Mouse (Mus musculus): ENCODE results near the gene Tepsin. TPM values are rescaled to one million over a fixed set of nuclear protein-coding genes. Genes with fewer than 3 reads are reported as not detected.

Tepsin gene
- polyA plus RNA-seq, 1 experiment from 2014 or later = 21.1 TPM

DNA sequence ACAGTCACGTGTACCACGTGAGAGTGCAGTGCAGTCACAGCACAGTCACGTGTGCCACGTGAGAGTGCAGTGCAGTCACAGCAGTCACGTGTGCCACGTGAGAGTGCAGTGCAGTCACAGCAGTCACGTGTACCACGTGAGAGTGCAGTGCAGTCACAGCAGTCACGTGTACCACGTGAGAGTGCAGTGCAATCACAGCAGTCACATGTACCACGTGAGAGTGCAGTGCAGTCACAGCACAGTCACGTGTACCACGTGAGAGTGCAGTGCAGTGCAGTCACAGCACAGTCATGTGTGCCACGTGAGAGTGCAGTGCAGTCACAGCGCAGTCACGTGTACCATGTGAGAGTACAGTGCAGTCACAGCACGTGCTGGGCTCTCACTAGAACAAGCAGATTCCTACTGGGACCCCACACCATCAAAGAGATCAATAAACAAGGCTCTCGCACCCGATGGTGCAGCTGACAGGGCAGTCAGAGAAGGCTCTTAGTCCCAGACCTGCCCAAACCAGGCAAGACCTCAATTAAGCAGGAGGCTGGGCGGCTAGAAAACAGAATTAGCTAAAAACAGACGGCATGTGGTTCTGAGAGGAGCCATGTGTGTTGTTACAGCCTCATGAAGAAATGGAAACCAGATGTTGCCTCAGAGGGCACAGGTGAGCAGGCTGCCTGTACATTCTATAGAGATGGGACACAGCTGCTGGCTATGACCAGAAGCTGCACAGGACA is 16.1 kb upstream of the Tepsin start:
- Histone ChIP-seq H3K9ac (ENCODE audit: low read depth, low read length) (no peak overlapping the region), H3K27me3 (replicated peaks; ENCODE audit: control insufficient read depth, insufficient read depth, low read length) (no peaks in the 10 kb centered on the region), H3K4me3 (ENCODE audit: low read length) (no peak overlapping the region), H3K9me3 (ENCODE audit: control insufficient read depth, low read length) (no peaks in the 10 kb centered on the region), H3K4me1 (ENCODE audit: control insufficient read depth, insufficient read depth, low read length) (peaks cover 5% of the 10 kb centered on the region; the same call in 1 of the 2 replicates), H3K27ac (ENCODE audit: low read length) (no peak overlapping the region), H3K36me3 (ENCODE audit: control insufficient read depth, insufficient read depth, low read length) (peaks cover 22% of the 10 kb centered on the region), H3K4me2 (ENCODE audit: low read depth, low read length) (no peak overlapping the region)
- no peak for ATAC-seq
- whole genome bisulfite sequencing = 92% methylated on average over 21 of the region's 21 CpGs

DNA sequence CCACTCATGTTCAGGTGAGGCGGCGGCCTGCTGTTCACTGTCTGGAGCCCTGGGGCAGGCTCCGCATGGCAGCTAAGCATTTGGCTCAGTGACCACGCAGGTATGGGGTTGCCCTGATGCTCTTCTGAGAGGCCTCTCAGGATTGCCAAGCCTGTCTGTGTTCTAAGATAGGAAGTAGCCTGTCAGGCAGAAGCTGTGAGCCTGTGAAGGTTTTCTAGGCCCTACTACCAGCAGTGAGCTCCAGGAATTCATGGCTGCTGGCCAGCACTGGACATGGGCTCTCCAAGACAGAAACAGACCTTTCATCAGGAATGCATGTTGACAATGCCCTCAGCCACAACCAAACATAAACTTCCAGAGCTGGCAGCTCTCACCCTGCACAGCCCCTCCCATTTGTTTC is 13.6 kb upstream of the Tepsin start:
- no peaks in the 10 kb centered on the region for H3K9me3 ChIP-seq (ENCODE audit: control insufficient read depth, low read length)
- ATAC-seq = no peak
- H3K36me3 ChIP-seq (ENCODE audit: control insufficient read depth, insufficient read depth, low read length) = peaks cover 10% of the 10 kb centered on the region; the same call in 1 of the 2 replicates
- H3K4me1 ChIP-seq (ENCODE audit: control insufficient read depth, insufficient read depth, low read length) = peaks cover 3% of the 10 kb centered on the region; the same call in 1 of the 2 replicates
- no peak overlapping the region for H3K9ac ChIP-seq (ENCODE audit: low read depth, low read length)
- WGBS = 89% methylated on average over 4 of the region's 4 CpGs
- H3K27ac ChIP-seq (ENCODE audit: low read length) = no peak overlapping the region
- H3K27me3 ChIP-seq (replicated peaks; ENCODE audit: control insufficient read depth, insufficient read depth, low read length) = no peaks in the 10 kb centered on the region
- H3K4me2 ChIP-seq (ENCODE audit: low read depth, low read length) = no peak overlapping the region
- H3K4me3 ChIP-seq (ENCODE audit: low read length) = no peak overlapping the region

DNA sequence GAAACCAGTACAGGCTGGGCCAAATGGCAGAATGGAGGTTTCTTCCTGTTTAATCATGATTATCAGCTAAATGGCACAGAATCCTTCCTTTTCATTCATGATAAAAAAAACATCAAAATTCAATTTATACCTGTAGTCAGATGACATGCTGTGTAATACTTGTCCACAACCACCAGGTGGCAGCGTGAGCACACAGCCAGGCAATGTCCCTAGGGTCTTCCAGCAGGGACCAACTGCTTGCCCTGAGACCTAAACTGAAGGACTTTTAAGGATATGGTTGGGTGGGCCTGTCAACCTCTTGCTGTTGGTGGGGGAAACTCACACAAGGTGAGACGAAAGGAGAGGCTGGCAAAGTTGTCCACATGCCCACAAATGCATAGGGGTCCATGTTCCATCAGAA is 12.5 kb upstream of the Tepsin start:
- Histone ChIP-seq H3K4me2 (ENCODE audit: low read depth, low read length) (no peak overlapping the region), H3K27ac (ENCODE audit: low read length) (no peak overlapping the region), H3K4me1 (ENCODE audit: control insufficient read depth, insufficient read depth, low read length) (peaks cover 3% of the 10 kb centered on the region; the same call in 1 of the 2 replicates), H3K27me3 (replicated peaks; ENCODE audit: control insufficient read depth, insufficient read depth, low read length) (no peaks in the 10 kb centered on the region), H3K9me3 (ENCODE audit: control insufficient read depth, low read length) (no peaks in the 10 kb centered on the region), H3K36me3 (ENCODE audit: control insufficient read depth, insufficient read depth, low read length) (peaks cover 10% of the 10 kb centered on the region; the same call in 1 of the 2 replicates), H3K4me3 (ENCODE audit: low read length) (no peak overlapping the region), H3K9ac (ENCODE audit: low read depth, low read length) (no peak overlapping the region)
- 9% methylated on average over 2 of the region's 2 CpGs for WGBS
- no peak for ATAC-seq

DNA sequence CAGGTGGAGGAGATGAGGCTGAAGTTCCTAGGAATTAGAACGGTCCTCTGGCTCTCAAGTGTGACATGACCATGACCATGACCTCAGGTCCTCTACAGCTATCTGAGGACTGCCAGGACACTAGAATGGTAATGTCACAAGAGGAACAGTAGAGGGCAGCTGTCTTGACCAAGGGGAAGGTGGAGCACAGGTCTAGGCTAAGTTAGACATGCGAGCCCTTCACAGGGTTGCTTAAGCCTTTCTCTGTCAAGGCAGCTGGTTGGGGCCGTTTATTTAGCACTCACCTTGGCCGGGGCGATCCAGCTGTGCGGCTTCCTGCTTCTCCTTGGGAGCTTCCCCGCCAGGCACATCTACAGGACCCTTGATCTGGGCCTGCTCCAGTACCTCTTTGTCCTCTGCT is 12.0 kb upstream of the Tepsin start:
- no peak overlapping the region for H3K4me3 ChIP-seq (ENCODE audit: low read length)
- no peaks in the 10 kb centered on the region for H3K9me3 ChIP-seq (ENCODE audit: control insufficient read depth, low read length)
- ATAC-seq = no peak
- H3K36me3 ChIP-seq (ENCODE audit: control insufficient read depth, insufficient read depth, low read length) = peaks cover 10% of the 10 kb centered on the region; the same call in 1 of the 2 replicates
- no peak overlapping the region for H3K27ac ChIP-seq (ENCODE audit: low read length)
- H3K4me1 ChIP-seq (ENCODE audit: control insufficient read depth, insufficient read depth, low read length) = peaks cover 3% of the 10 kb centered on the region; the same call in 1 of the 2 replicates
- no peak overlapping the region for H3K9ac ChIP-seq (ENCODE audit: low read depth, low read length)
- no peak overlapping the region for H3K4me2 ChIP-seq (ENCODE audit: low read depth, low read length)
- H3K27me3 ChIP-seq (replicated peaks; ENCODE audit: control insufficient read depth, insufficient read depth, low read length) = no peaks in the 10 kb centered on the region
- WGBS = 63% methylated on average over 7 of the region's 7 CpGs

DNA sequence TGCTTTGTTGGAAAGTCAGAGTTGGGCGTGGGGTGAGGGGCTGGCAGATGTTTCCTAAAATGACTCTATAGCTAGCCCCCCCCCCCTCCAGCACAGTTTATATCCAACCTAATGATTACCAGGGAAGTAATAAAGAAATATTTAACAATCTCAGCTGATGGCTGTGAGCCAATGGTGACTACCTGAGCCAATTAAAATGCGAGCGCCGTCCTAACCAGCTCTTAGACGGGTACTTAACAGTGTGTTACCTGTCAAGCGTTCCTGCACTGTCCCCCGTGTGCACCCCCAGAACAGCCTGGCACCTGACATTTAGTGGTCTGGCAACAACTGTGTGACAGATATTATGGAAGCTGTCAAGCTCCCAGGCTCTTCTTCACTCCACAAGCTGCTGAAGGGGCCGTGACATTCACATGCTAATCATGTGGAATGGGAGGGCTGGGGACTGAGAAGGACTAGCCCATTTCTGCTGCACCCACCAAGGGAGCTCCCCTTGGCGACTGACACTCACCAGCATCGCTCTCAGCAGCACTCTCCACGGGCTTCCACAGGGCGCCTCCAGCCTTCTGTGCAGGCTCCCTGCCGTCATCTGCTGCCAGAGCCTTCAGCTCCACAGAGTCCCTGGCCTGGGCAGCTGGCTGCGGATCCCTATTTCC is 11.2 kb upstream of the Tepsin start:
- no peak overlapping the region for H3K4me3 ChIP-seq (ENCODE audit: low read length)
- peaks cover 12% of the 10 kb centered on the region; the same call in 1 of the 2 replicates for H3K36me3 ChIP-seq (ENCODE audit: control insufficient read depth, insufficient read depth, low read length)
- ATAC-seq = peak; percentile 9; the same call in 1 of the 2 replicates

DNA sequence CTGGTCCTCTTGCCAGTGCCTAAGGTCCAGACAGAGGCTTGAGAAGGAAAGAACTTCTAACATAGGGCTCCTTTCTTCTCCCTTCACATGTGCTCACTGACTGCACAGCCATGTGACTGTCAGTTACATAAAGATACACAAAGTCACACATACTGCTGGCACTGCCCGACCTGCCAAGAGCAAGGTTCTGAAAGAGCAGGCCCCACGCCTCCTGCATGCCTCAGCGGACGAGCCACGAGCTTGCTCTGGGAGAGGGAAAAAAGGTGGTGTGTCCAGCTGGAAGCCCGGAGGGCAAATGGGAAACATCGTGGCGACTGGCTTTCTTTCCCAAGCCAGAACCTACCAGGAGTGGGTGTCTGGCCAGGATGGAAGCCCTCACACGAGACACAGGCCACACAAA is 9.3 kb upstream of the Tepsin start:
- Histone ChIP-seq H3K4me1 (ENCODE audit: control insufficient read depth, insufficient read depth, low read length) (peaks cover 3% of the 10 kb centered on the region; the same call in 1 of the 2 replicates), H3K9ac (ENCODE audit: low read depth, low read length) (no peak overlapping the region), H3K4me3 (ENCODE audit: low read length) (no peak overlapping the region), H3K27ac (ENCODE audit: low read length) (no peak overlapping the region), H3K27me3 (replicated peaks; ENCODE audit: control insufficient read depth, insufficient read depth, low read length) (no peaks in the 10 kb centered on the region), H3K9me3 (ENCODE audit: control insufficient read depth, low read length) (no peaks in the 10 kb centered on the region), H3K4me2 (ENCODE audit: low read depth, low read length) (no peak overlapping the region), H3K36me3 (ENCODE audit: control insufficient read depth, insufficient read depth, low read length) (peaks cover 10% of the 10 kb centered on the region; the same call in 1 of the 2 replicates)
- WGBS = 90% methylated on average over 9 of the region's 9 CpGs
- ATAC-seq = no peak

More for the DNA sequence above, 11.2 kb upstream of the Tepsin start:
- no peak overlapping the region for H3K27ac ChIP-seq (ENCODE audit: low read length)
- no peaks in the 10 kb centered on the region for H3K27me3 ChIP-seq (replicated peaks; ENCODE audit: control insufficient read depth, insufficient read depth, low read length)
- 68% methylated on average over 14 of the region's 14 CpGs for WGBS
- H3K9ac ChIP-seq (ENCODE audit: low read depth, low read length) = no peak overlapping the region
- no peaks in the 10 kb centered on the region for H3K9me3 ChIP-seq (ENCODE audit: control insufficient read depth, low read length)
- peaks cover 3% of the 10 kb centered on the region; the same call in 1 of the 2 replicates for H3K4me1 ChIP-seq (ENCODE audit: control insufficient read depth, insufficient read depth, low read length)
- H3K4me2 ChIP-seq (ENCODE audit: low read depth, low read length) = no peak overlapping the region

DNA sequence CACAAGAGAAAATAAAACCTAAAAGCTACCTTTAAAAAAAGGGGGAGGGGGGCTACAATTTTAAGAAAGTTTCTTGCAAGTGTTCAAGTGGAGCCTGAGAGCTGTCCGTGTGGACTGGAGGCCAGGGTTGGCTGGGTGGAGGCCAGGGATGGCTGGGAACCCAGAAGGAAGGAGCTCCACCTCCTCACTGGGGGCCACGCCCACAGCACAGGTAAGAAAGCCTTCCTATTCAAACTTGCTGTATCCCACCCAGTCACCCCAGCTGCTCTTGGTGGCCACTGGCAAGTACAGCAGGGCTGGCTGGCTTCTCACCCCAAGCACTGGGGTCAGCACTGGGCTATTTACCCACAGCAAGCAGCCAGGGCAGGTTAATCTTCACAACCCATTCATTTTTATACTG is 8.5 kb upstream of the Tepsin start:
- no peak for ATAC-seq
- no peak overlapping the region for H3K9ac ChIP-seq (ENCODE audit: low read depth, low read length)
- no peaks in the 10 kb centered on the region for H3K27me3 ChIP-seq (replicated peaks; ENCODE audit: control insufficient read depth, insufficient read depth, low read length)
- H3K9me3 ChIP-seq (ENCODE audit: control insufficient read depth, low read length) = no peaks in the 10 kb centered on the region
- H3K27ac ChIP-seq (ENCODE audit: low read length) = no peak overlapping the region
- H3K36me3 ChIP-seq (ENCODE audit: control insufficient read depth, insufficient read depth, low read length) = peaks cover 6% of the 10 kb centered on the region; the same call in 1 of the 2 replicates
- 62% methylated on average over 2 of the region's 2 CpGs for WGBS
- no peak overlapping the region for H3K4me2 ChIP-seq (ENCODE audit: low read depth, low read length)
- H3K4me3 ChIP-seq (ENCODE audit: low read length) = no peak overlapping the region
- peaks cover 3% of the 10 kb centered on the region; the same call in 1 of the 2 replicates for H3K4me1 ChIP-seq (ENCODE audit: control insufficient read depth, insufficient read depth, low read length)

DNA sequence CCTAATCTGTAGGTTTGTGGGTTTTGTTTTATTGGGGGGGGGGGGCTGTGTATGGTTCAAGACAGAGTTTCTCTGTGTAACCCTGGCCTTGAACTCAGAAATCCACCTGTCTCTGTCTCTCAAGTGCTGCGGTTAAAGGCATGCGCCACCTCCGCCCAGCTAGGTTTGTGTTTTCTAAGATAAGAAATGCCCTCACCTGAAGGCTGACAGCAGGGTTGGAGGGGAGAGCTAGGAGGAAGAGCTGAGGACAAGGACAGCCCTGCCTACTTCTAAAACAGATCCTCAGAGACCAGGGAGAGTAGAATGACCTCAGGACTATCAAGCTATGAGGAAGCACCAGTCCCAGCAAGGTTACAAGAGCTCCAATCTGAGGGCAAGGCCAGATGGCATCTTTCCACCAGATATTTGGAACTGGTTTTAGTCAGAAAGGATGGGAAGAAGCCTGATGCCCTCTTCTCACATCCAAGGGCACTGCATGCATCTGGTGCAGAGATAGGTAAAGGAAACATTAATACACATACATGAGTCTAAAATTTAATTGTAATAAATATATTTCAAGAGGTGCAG is 5.0 kb upstream of the Tepsin start:
- H3K36me3 ChIP-seq (ENCODE audit: control insufficient read depth, insufficient read depth, low read length) = peaks cover 4% of the 10 kb centered on the region; the same call in 1 of the 2 replicates
- H3K4me2 ChIP-seq (ENCODE audit: low read depth, low read length) = no peak overlapping the region
- H3K4me3 ChIP-seq (ENCODE audit: low read length) = no peak overlapping the region
- no peak overlapping the region for H3K27ac ChIP-seq (ENCODE audit: low read length)
- no peaks in the 10 kb centered on the region for H3K9me3 ChIP-seq (ENCODE audit: control insufficient read depth, low read length)
- WGBS = 50% methylated on average over 3 of the region's 3 CpGs
- H3K27me3 ChIP-seq (replicated peaks; ENCODE audit: control insufficient read depth, insufficient read depth, low read length) = no peaks in the 10 kb centered on the region
- no peak for ATAC-seq
- H3K4me1 ChIP-seq (ENCODE audit: control insufficient read depth, insufficient read depth, low read length) = peaks cover 13% of the 10 kb centered on the region
- no peak overlapping the region for H3K9ac ChIP-seq (ENCODE audit: low read depth, low read length)

DNA sequence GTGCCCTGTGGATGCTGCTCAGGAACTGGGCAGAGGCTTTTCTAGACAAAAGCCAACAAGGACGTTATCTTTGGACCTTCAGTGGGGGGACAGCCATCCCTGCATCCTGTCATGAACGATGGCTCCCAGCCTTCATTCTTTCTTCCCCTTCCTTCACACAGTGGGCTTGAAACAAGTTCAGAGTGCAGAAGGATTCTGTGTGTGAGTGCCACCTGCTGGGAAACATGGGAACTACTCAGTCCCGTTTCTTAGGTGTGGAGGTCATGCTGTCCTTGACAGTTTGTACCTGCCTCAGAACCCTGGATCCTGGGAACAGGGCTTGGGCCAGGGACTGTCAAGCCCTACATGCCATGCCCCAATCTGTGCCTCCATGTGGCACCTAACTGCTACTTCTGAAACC is 2.5 kb upstream of the Tepsin start:
- ATAC-seq = no peak
- no peaks in the 10 kb centered on the region for H3K9me3 ChIP-seq (ENCODE audit: control insufficient read depth, low read length)
- no peak overlapping the region for H3K9ac ChIP-seq (ENCODE audit: low read depth, low read length)
- no peak overlapping the region for H3K4me3 ChIP-seq (ENCODE audit: low read length)
- no peak overlapping the region for H3K27ac ChIP-seq (ENCODE audit: low read length)
- 5% methylated on average over 3 of the region's 3 CpGs for WGBS
- no peaks in the 10 kb centered on the region for H3K27me3 ChIP-seq (replicated peaks; ENCODE audit: control insufficient read depth, insufficient read depth, low read length)
- 0 out of 2 replicates have a peak, but pooled peaks cover 4% of the 10 kb centered on the region for H3K36me3 ChIP-seq (ENCODE audit: control insufficient read depth, insufficient read depth, low read length)
- H3K4me2 ChIP-seq (ENCODE audit: low read depth, low read length) = no peak overlapping the region
- peaks cover 21% of the 10 kb centered on the region for H3K4me1 ChIP-seq (ENCODE audit: control insufficient read depth, insufficient read depth, low read length)

All from intestine, embryonic 16.5 days (tissue).